Mouse (Mus musculus): Measurements from ENCODE around the gene Eif5a2. TPM values are rescaled to one million over a fixed set of nuclear protein-coding genes. Genes with fewer than 3 reads are reported as not detected.

The Eif5a2 gene
- polyA plus RNA-seq, 1 experiment = 7.2 TPM

DNA sequence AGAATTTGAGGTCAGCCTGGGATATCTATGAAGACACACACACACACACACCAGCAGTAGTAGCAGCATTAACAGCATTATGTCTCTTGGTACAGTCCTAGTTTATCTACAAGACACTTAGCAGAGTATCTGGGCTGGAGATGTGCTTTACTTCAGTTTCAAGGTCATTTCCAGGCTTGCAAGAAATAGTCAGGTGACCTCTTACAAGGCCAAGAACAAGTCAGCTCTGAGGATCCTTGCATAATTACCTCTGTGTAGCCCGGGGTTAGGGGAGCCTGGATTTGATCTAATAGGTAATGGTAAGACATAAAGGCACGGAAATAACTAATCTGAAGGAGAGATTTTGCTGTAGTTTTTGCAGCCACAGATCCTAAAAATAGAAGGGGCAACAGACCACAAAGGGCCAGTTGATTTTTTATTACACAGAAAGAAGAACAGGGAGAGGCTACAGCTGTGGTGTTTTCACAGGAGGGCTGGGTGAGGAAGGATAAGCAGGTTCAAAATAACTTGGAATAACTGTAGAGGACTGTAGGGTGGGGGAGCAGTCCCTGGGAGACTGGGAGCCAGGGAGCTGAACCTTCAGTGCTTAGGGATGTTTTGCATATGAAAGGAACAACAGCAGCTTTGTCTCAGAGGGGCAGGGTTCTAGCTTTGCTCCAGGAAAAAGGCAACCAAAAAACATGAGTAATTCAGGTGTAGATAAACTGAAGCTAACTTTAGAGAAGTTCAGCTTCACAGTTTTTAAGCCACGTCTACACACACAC lies 61.0 kb downstream of the Eif5a2 start:
- Histone ChIP-seq H3K4me1 (ENCODE audit: control insufficient read depth, insufficient read depth, low read length) (no peaks in the 10 kb centered on the region), H3K4me3 (ENCODE audit: insufficient read depth, low read length) (no peak overlapping the region), H3K27ac (ENCODE audit: insufficient read depth, low read depth, low read length) (no peak overlapping the region)
- TF ChIP-seq CTCF (IDR thresholded peaks at IDR 0.05; ENCODE audit: low read depth, low read length) = no peak
- no peak for TF ChIP-seq POLR2A (IDR thresholded peaks at IDR 0.05; ENCODE audit: borderline replicate concordance, low read depth, low read length)

DNA sequence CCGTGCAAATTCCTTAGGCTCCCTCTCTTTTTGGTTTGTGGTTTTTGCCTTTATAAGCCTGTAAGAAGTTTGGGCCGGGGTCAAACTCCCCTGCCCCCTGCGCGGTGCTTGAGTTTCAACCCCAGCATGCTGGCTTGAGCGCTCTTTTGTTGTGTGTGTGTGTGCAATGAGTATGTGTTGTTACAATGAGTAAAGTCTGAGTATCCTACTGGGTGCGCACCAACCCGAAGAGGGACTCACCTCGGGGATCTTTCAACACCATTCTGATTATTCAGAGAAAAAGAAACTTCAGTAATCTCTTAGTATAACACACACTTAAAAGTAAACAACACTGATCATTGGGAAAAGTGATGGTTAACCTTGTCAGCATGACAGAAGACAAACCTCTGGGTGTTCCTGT lies 62.2 kb downstream of the Eif5a2 start:
- no peak for TF ChIP-seq CTCF (IDR thresholded peaks at IDR 0.05; ENCODE audit: low read depth, low read length)
- TF ChIP-seq POLR2A (IDR thresholded peaks at IDR 0.05; ENCODE audit: borderline replicate concordance, low read depth, low read length) = no peak
- Histone ChIP-seq H3K27ac (ENCODE audit: insufficient read depth, low read depth, low read length) (no peak overlapping the region), H3K4me3 (ENCODE audit: insufficient read depth, low read length) (no peak overlapping the region), H3K4me1 (ENCODE audit: control insufficient read depth, insufficient read depth, low read length) (no peaks in the 10 kb centered on the region)

DNA sequence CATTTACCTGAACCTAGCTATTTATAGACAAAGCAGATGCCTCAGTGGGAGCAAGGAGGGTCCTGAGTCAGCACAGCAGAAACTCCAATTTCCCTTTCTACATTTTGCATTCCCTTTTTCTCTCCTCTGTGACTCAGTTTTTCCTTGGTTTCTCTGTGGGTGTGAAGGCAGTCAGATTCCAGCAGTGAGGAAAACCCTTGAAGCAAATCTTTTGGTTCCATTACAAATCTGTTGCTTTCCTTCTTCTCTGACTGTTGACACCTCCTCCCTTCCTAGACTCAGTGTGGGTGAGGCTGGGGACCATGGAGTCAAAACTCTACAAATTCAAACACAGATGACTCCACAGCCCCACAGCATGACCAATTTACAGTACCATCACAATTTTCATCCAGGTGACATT lies 66.0 kb downstream of the Eif5a2 start:
- no peak for TF ChIP-seq CTCF (IDR thresholded peaks at IDR 0.05; ENCODE audit: low read depth, low read length)
- no peak for TF ChIP-seq POLR2A (IDR thresholded peaks at IDR 0.05; ENCODE audit: borderline replicate concordance, low read depth, low read length)
- H3K4me3 ChIP-seq (ENCODE audit: insufficient read depth, low read length) = no peak overlapping the region
- no peaks in the 10 kb centered on the region for H3K4me1 ChIP-seq (ENCODE audit: control insufficient read depth, insufficient read depth, low read length)
- no peak overlapping the region for H3K27ac ChIP-seq (ENCODE audit: insufficient read depth, low read depth, low read length)

Other genes starting within 250 kb of the Eif5a2 start
- not detected in 2 replicates for gene Slc2a2, start 83.4 kb upstream of the Eif5a2 start, polyA plus RNA-seq (2012; ENCODE audit: insufficient read depth, insufficient read length, missing spikeins)
- gene Rpl22l1, start 24.2 kb downstream of the Eif5a2 start, polyA plus RNA-seq (2012; ENCODE audit: insufficient read depth, insufficient read length, missing spikeins) = 236 and 242 TPM in 2 replicates
- gene Gm1527, start 111.3 kb downstream of the Eif5a2 start, polyA plus RNA-seq (2012; ENCODE audit: insufficient read depth, insufficient read length, missing spikeins) = not detected in 2 replicates

Measured in bone marrow macrophage, adult 2 months (primary cell).